Mouse (Mus musculus) ovary, adult 18-20 months (tissue): ENCODE data around the gene Gm6904.
A peak's percentile ranks its signal among the peaks of the same experiment; 100 is the strongest.
"Not testable (repeated sequence)": the region's sequence is repeated elsewhere in the genome, so short reads cannot be mapped to it uniquely, and the experiment has no call there.

ENCODE experiments used
- DNase-seq: peaks from one replicate; pipeline ENCODE4 v3.0.0; 2022; ENCODE audit warnings: low spot score, mixed read lengths

Gene Gm6904

DNA sequence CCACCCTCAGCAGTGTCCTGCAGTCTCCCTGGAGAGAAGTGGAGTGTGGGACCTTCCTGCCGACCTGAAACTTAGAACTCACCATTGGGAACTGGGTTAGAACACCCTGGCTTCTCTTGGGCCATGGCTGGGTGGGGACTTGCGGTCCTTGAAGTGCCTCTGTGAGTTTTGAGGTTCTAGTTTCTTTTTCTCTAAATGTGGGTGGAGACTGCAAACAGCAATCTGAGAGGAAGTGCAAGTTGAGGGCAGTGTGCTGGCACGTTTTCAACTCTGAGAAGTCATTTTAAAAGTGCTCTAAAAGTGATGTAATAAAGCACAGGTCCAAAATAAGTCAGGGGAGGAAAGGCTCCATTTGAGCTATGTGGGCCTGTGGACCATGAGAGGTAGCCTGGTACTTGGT is at the start of gene Gm6904:
Gm6904 (minus strand) TSS at position 161 of the 400 bp plus-strand sequence.
- no peak for DNase-seq

- DNase-seq = not testable (repeated sequence)
These were observed 37.4 kb upstream of the Gm6904 start, which contains the start of gene Phf11a for GRCm38 (mm10) chr14:59297391-59297790. Phf11a (minus strand) TSS chr14:59297522.

DNA sequence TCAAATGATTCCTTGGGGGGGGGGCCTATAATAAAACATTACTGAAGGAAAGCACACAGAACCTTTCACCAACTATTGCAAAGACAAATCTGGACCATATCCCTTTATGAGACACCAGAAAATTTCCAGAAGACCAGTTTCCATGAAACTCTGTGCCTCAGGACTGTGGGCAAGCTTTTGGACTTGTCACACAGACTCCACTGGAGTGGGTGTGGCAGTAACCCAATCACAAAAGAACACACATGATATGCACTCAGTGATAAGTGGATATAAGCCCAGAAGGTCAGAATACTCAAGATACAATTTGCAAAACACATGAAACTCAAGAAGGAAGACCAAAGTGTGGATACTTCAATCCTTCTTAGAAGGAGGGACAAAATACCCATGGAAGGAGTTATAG is 31.8 kb upstream of the Gm6904 start:
- not testable (repeated sequence) for DNase-seq

DNA sequence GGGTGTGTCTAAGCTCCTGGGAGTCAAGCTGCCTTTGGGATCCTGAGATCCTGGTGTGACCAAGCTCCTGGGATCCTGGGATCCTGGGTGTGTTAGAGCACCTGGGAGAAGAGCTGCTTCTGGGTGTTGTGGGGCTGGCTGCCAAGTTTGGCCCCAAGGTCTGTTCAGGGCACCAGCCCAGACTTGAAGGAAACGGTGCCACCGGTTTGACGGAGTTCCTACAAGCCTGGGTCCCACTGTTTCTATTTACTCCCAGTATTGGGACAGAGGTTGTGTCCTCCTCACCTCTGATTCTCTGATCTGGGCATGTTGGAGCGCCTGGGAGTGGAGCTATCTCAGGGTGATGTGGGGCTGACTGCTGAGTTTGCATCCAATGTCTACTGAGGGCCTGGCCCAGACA is 14.9 kb upstream of the Gm6904 start:
- not testable (repeated sequence) for DNase-seq

- not testable (repeated sequence) for DNase-seq
These were observed 4.2 kb downstream of the Gm6904 start for GRCm38 (mm10) chr14:59255861-59256260.

DNA sequence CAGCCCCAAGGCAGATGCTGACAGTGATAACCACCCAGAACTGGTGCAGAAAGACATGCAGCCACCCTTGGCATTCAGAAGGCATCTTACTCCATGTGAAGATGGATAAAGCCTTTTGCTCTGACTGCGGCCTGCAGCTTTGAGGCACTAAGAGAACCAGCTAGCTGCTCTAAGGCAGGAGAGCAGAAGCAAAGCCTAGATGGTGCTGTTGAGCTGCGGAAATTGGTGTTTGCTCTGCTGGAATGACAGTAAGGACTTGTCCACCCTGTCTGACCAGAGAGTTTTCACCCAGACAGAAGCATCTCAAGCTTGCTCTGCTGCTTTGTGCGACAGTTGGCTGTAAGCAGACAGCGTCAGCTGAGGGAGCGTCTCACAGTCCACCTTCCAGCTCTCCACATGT is 9.7 kb downstream of the Gm6904 start:
- DNase-seq = not testable (repeated sequence)

GRCm38 (mm10) chr14:59233635-59234034 is 26.4 kb downstream of the Gm6904 start:
- no peak for DNase-seq

DNA sequence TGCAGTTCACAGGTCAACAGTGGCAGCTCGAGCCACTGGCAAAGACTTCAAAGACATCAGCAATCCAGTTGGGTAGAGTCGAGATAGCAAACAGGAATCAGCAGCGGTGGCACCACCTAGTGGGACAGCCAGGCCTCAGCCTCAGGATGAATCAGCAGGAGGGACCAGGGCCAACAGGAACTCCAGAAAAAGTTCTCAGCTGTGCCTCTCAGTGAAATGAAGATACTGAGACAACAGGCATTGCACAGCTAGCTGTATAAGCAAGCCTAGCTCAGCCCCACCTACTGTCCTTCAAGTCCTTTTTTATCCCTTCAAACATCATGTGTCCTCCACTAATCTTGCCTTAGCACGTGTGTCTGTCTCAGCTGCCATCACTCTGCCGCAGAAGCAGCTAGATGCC is 28.0 kb downstream of the Gm6904 start:
- no peak for DNase-seq

GRCm38 (mm10) chr14:59230331-59230966 is 29.6 kb downstream of the Gm6904 start:
- DNase-seq = no peak

DNA sequence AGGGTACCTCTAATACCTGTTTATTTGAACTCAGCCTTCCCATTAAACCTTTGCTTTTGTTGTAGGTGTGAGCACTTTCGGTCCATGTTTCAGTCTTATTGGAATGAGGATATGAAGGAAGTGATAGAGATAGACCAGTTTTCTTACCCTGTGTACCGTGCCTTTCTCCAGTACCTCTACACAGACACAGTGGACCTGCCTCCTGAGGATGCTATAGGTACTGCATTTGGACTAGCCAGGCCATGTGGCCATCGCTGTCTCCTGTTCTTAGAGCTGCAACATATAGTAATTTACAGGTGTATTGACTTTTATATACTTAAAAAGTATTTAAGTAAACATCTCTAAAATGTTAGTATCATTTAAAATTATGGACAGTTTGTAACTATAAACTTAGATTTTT is 30.2 kb downstream of the Gm6904 start:
- DNase-seq = no peak

DNA sequence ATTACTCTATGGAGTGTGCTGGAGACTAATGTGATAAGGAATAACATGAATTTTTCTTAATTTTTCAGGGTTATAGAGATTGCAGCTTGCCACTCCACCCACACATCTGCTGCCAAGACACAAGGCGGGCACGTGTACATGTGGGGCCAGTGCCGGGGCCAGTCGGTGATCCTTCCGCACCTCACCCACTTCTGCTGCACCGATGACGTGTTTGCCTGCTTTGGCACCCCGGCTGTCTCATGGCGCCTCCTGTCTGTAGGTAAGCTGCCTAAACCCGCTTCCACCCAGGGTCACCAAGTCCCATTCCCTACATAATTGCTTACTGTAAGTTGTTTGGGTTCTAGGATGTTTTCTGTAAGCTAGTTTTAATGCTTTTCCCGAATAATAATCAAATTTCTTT is 33.8 kb downstream of the Gm6904 start:
- DNase-seq = no peak

DNA sequence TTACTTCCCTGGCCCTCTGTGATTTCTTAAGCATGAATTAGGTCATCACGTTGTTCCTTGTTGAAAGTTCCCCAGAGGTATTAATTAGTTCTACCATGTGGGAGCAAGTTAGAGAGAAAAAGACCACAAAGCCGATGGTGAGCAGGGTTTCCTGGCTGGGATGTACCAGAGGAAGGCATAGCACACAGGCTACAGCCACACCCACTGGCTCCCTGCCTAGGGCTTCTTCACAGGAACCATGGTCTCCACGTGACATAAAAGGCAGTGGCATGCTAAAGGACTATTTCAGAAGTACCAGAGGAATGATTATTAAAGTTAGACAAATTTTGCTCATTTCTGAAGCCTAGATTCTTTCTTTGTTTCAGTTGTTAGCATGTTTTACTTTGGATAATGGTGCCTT is 40.8 kb downstream of the Gm6904 start:
- DNase-seq = no peak

DNA sequence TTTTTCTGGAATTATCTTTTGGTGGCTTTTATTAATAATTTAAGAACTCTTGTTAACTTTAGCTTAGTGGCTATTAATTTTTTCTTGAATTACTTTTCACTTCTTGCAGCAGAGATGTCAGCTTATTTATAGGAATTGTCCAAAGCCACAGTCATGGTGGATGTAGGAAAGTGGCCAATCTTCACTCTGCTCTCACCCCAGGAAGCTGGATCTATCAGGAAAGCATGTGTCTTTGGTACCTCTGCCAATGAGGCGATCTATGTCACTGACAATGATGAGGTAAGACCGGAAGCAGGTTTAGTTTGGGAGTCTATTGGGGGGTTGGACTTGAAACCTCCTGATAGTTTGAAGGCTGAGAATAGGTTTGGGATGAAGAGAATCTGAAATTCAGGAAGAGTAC is 50.2 kb downstream of the Gm6904 start:
- DNase-seq = no peak

GRCm38 (mm10) chr14:59209003-59209402 is 51.0 kb downstream of the Gm6904 start:
- DNase-seq = no peak

GRCm38 (mm10) chr14:59205976-59206583 is 53.9 kb downstream of the Gm6904 start:
- no peak for DNase-seq

DNA sequence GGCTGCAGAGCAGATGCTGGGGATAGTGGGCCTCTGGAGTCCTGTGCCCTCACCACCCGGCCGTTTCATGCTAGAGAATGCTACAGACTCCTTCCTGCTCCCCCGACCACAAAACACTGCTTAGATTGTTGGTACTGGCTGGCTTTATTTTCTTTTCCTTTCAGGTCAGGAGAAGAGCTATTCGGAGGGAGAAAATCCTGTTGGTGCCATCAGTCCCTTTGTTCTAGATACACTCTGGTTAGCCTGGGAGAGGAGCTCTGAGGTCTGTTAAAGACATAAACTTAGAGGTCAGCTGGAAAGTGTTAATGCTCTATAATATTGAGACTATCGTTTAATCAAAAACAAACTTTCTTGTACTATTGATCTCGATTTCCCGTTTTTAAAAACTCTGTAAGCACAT is 54.6 kb downstream of the Gm6904 start:
- DNase-seq = no peak

DNA sequence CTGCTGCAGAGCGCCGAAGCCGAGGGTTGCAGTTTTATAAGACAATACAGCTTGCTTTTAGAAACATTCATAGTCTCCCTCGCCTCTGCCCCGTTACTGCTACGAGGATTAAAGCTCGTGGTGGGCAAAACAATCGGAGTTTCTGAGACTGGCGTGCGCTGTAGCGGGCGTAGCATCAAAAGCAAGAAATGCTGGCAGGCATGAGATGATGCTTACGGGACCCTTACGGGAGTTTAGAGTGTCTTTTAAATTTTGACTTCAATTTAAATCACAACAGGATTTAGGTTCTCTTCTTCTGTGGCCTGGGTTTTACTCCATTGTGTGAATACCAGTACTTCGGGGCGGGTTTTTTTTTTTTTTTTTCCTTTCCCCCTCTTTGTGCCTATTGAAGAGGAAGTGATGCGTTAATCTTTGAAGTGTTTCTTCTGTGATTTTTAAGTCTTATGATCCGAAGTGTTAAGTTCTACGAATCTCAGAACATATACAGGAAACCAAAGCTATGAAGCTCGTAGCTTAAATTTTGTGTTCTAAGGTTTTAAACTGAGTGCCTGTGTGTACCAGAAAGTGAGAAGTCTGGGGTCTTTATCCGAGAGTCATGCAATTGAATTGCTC is 58.3 kb downstream of the Gm6904 start:
- no peak for DNase-seq

- DNase-seq = peak; percentile 92
These were observed 59.1 kb downstream of the Gm6904 start, which contains the start of gene Rcbtb1 for GRCm38 (mm10) chr14:59200711-59201603. Rcbtb1 (plus strand) TSS chr14:59201209.
